Mouse (Mus musculus) kidney, adult 18-20 months (tissue): Measurements from ENCODE around the gene Synpo2.
"Not testable (repeated sequence)": the region's sequence is repeated elsewhere in the genome, so short reads cannot be mapped to it uniquely, and the experiment has no call there.

Experiments
- DNase-seq: peaks from one replicate; pipeline ENCODE4 v3.0.0; 2021

Gene Synpo2

GRCm38 (mm10) chr3:123128781-123129180 lies 107.2 kb downstream of the Synpo2 start:
- peak; percentile 28 for DNase-seq

DNA sequence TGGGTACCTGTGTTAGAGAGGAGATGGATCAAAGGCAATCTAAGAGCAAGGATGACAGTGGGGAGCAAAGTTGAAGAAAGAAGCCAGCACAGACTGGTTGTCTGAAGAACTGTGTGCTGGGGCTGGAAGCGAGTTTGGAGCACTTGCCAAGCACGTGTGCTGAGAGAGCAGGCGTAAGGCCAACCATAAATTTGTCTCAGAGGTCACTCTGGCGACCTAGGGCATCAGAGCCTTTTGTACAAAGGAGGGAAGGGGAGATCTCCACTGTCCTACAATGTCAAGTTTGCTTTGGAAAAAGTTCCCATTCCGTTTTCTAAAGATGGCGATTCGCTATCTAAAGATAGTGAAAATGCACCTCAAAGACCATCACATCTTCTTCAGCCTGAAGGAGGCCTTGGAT lies 107.9 kb downstream of the Synpo2 start:
- no peak for DNase-seq

DNA sequence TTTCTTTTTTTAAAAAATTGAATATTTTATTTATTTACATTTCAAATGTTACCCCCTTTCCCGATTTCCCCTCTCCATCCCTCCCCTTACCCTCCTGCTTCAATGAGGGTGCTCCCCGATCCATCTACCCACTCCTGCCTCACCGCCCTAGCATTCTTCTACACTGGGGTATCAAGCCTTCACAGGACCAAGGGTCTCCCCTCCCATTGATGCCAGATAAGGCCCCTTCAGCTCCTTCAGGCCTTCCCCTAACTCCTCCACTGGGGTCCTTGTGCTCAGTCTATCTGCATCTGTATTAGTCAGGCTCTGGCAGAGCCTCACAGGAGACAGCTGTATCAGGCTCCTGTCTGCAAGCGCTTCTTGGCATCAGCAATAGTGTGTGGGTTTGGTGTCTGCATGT lies 109.2 kb downstream of the Synpo2 start:
- not testable (repeated sequence) for DNase-seq

GRCm38 (mm10) chr3:123123817-123124216 lies 112.1 kb downstream of the Synpo2 start:
- DNase-seq, result no peak

DNA sequence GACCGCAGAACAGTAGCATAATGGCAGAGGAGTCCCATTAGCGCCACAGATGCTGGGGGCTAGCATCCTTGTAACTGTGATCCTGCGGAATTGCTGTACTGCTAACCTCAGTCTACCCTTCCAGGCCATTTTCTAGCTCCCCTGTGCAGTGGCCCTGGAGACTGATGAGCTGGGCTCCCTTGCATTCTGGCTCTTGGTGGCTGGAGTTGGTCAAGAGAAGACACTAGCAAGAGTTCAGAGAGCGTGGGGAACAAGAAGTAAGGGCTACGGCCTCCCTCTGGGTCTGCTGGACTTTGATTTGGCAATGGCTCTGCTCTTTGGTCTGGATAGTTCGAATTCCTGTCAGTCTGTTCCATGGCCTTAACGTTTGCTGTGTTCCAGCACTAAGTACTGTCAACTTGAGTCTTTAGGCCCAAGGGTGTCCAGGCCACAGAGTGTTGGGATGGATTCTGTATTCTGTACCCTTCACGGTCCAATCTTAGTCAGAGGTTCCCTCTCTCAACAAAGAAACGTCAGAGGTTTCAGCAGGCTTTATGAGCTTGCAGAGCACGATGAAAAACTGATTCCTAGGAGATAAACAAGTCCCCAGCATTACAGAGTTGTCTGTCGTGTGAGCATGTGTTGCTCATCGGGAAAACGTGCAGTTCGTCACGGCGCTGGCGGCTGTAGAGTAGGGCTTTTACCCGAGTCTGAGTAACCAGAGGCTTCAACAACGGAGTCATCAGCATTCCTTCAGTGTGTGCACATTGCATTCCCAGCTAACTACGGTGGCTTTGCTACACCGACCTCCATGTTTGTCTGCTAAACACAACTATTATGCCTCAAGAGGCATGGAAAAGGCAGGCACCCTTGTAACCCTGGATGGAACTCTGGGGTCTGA lies 113.6 kb downstream of the Synpo2 start:
- DNase-seq, result no peak

DNA sequence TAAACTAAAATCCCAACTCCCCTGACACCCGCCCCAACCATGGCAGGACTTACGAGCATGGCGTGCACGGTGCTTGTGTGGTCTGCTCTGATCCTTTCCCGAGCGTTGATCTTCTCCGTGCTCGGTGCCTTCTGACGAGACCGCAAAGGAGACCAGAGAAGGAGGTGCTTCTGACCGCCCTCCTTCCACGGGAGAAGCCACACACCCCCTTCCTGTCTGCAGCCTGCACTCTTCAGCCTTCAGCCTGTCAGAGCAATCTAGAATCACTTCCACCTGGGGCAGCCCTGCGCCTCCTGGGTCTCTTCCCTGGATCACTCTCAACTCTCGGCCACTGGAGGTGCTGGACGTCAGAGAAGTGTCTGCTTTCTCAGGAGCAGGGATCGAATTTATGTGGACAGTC lies 119.0 kb downstream of the Synpo2 start:
- no peak for DNase-seq

DNA sequence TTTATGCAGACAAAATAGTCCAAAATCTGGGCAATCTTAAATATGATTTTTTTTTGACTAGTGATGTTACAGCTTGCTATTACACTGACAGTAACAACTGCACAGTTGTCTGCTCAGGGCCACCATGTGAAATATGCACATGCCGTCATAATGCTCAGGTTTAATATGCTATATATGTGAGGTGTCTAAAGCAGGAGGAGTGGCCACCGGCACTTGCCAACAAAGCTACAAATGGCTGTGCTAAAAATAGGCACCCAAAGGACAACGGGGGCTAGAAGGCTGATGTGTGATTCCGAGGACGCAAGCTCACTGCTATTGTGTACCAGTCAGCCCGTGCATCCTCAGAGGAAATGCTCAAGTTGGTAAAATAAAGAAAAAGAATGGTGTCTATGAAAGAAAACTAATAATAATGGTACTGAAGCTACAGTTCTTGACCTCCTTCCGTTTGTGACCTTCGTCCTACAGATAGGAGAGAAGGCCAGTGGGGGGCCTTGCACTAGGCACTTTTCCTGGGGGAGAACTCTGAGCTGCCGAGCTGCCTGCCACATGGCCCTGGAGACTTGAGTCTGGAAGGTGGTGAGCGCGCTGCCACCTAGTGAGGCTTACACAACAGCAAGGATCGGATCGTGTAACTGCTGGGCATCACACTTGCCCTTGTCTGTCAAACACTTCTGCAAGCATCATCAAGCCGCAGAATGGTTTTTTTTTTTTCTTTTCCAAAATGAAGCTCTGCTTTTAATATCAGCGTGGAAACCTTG lies 120.0 kb downstream of the Synpo2 start:
- DNase-seq, result no peak

GRCm38 (mm10) chr3:123114001-123114635 lies 121.8 kb downstream of the Synpo2 start:
- no peak for DNase-seq

DNA sequence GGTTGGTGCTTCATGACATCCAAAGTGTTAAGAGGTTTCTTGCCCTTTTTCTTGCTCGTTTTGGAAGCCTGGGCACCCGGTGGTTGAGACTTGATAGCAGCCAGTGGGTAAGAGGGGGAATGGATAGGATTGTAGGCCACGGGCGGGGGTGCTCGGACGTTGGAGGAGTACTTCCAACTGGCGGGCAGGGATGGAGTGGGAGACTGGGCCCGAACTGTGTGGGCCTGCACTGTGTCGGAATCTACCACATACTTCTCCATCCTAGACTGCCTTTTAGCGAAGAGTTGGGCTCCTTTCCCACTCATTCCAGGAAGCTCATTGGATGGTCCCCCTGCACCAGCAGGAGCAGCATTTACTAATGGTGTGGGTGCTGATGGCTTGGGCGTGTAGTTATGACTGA lies 123.2 kb downstream of the Synpo2 start:
- DNase-seq, result no peak

DNA sequence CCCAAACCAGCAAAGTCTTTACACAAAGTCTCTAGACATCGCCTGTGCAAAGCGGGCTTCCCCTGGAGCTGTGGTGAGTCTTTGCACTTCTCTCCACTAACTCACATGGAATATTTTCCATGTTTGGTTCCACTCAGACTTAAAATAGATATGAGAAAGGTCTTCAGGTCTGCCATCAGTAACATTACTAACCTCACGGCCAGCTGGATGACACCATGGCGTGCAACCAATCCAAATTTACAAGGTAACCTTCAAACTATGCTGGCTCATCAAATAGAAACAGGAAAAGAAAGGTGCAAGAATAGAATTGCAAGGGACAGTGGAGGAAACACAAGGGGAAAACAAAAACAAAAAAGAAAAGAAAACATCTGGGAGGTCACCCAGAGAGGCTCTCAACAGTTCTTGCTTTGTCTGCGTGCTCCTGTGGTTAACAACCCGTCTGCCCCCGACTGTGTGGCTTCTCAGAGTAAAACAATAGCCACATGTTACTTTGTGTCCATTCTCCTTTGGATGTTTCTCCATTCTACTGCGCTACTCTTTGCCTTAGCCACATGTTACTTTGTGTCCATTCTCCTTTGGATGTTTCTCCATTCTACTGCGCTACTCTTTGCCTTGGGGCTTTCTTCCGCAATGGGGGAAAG lies 124.8 kb downstream of the Synpo2 start:
- no peak for DNase-seq

GRCm38 (mm10) chr3:123107830-123108549 lies 128.0 kb downstream of the Synpo2 start:
- no peak for DNase-seq

- no peak for DNase-seq
Measured at GRCm38 (mm10) chr3:123104325-123104724, 131.6 kb downstream of the Synpo2 start.

- peak; percentile 79 for DNase-seq
Measured at GRCm38 (mm10) chr3:123103151-123103860, 132.6 kb downstream of the Synpo2 start.

- DNase-seq, result no peak
Measured at GRCm38 (mm10) chr3:123101761-123102160, 134.2 kb downstream of the Synpo2 start.

DNA sequence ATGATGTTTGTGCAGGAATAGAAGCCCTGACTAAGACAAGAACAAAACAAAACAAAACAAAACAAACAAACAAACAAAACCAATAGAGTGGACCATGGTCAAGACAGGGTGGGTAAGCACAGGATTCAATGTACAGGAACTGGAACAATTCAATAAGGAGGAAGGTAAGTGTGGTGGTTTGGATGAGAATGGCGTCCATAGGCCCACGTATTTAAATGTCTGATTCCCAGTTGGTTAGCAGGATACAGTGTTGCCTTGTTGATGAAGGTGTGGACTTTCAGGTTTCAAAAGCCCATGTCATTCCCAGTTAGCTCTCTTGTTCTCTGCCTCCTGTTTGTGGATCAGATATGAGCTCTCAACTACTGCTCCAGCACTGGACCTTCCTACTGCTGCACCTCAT lies 140.8 kb downstream of the Synpo2 start:
- no peak for DNase-seq

GRCm38 (mm10) chr3:123093640-123094361 lies 142.1 kb downstream of the Synpo2 start:
- no peak for DNase-seq

GRCm38 (mm10) chr3:123092913-123093639 lies 142.9 kb downstream of the Synpo2 start:
- DNase-seq, result peak; percentile 54

GRCm38 (mm10) chr3:123092442-123092841 lies 143.5 kb downstream of the Synpo2 start:
- DNase-seq, result no peak

GRCm38 (mm10) chr3:123089297-123090020 lies 146.5 kb downstream of the Synpo2 start:
- no peak for DNase-seq

DNA sequence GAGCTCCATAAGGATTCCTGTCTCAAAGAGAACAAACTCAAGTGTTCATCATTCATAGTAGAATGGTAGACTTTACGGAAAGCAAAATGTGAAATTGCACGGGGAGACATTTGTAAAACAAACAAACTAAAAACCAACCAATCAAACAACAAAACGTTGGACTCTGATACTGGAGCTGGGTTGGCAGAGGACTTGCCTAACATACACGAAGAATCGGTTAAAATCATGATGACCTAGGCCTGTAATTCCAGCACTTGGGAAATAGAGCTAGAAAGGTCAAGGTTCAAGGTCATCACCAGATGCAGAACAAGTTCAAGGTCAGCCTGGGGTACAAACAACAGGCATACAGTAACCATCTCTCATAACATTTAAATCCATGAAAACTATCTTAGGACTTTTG lies 147.7 kb downstream of the Synpo2 start:
- no peak for DNase-seq
